26 mouse cellular contexts compared by ENCODE assay signal in the genomic region with DNA sequence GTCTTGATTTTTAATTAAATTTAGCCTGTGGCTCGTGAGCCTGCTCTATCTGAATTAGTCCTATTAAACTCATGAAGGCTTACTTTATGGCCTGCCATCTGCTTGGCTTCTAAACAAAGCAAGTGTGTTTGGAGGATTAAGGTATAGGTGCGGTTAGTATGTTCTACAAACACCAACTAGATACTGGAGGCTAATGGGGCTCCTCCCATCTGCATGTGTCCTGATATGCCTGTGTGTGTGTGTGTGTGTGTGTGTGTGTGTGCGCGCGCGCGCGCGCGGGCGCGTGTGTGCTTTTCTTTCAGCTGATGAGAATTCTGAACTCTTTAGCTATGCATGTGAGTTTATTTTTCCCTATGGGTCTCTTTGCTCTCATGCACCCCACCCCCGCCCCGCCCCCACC. TPM values are rescaled to one million over a fixed set of nuclear protein-coding genes. Genes with fewer than 3 reads are reported as not detected.
DNase-seq lines count a peak whose midpoint lies in the region; ATAC-seq lines count a peak whose summit lies in the region.
"Had no signal": no experiment of that assay in that cellular context is flagged by ENCODE, and none has a peak within 500 bp of the region (broad histone marks: within the 10 kb centered on the region; RNA-seq: fewer than 3 reads in every experiment).

No protein-coding gene starts in this region.

- 51% methylated on average over 14 of the region's 14 CpGs for WGBS in liver, embryonic 13.5 days (ENCODE audit: insufficient replicate concordance)
- 72% methylated on average over 14 of the region's 14 CpGs for WGBS in stomach, embryonic 15.5 days

- no peak overlapping the region for H3K4me3 ChIP-seq in liver, embryonic 13.5 days (replicated peaks)
- H3K4me3 ChIP-seq in stomach, embryonic 15.5 days (replicated peaks), result no peak overlapping the region
- H3K4me3 ChIP-seq: forebrain, embryonic 15.5 days; heart, embryonic 10.5 days; hindbrain, embryonic 10.5 days; left cerebral cortex, adult 2 months; myocyte had no signal

- H3K9me3 ChIP-seq in liver, embryonic 13.5 days (replicated peaks), result no peaks in the 10 kb centered on the region
- 0 out of 2 replicates have a peak, but pooled peaks cover 4% of the 10 kb centered on the region for H3K9me3 ChIP-seq in stomach, embryonic 15.5 days
- H3K9me3 ChIP-seq: forebrain, embryonic 15.5 days; heart, embryonic 10.5 days had no signal

- no peaks in the 10 kb centered on the region for H3K27me3 ChIP-seq in liver, embryonic 13.5 days
- H3K27me3 ChIP-seq in stomach, embryonic 15.5 days (replicated peaks), result no peaks in the 10 kb centered on the region
- H3K27me3 ChIP-seq: forebrain, embryonic 15.5 days; Patski had no signal

- H3K4me2 ChIP-seq in liver, embryonic 13.5 days, result peak overlapping the region; percentile 44
- H3K4me2 ChIP-seq in stomach, embryonic 15.5 days, result no peak overlapping the region
- H3K4me2 ChIP-seq: forebrain, embryonic 15.5 days; lung, embryonic 14.5 days had no signal

- H3K4me1 ChIP-seq in liver, embryonic 13.5 days (replicated peaks), result peaks cover 44% of the 10 kb centered on the region
- peaks cover 15% of the 10 kb centered on the region for H3K4me1 ChIP-seq in stomach, embryonic 15.5 days
- H3K4me1 ChIP-seq: forebrain, embryonic 15.5 days had no signal

- ATAC-seq in erythroid progenitor cell, adult 5-6 weeks (replicated peaks; ENCODE audit: low FRiP score, poor library complexity, severe bottlenecking), result peak; percentile 85
- peak; percentile 91 for ATAC-seq in liver, embryonic 13.5 days (ENCODE audit: low read depth)
- peak; percentile 51; the same call in 1 of the 2 replicates for ATAC-seq in stomach, embryonic 15.5 days (ENCODE audit: insufficient read depth, low FRiP score, low read depth)
- ATAC-seq: forebrain, embryonic 15.5 days; Patski had no signal

- DNase-seq in c-Kit-positive CD71-positive TER-119-negative erythroid progenitor cells, embryonic 14.5 days (ENCODE audit: low read depth), result peak; percentile 64
- peak; percentile 63 for DNase-seq in liver, embryonic 13.5 days
- no peak for DNase-seq in heart, adult 18-20 months
- no peak for DNase-seq in right cerebral cortex, postnatal 4 days
- no peak for DNase-seq in cerebellum, adult 9-11 months
- DNase-seq: adrenal gland, postnatal 14 days; cerebellum, adult 2 months; kidney, adult 9 months; kidney, postnatal 36 days; lung, embryonic 14.5 days; midbrain, embryonic 14.5 days; thymus, postnatal 14 days had no signal

- H3K9ac ChIP-seq in liver, embryonic 13.5 days, result peak overlapping the region; percentile 19; the same call in 1 of the 2 replicates
- H3K9ac ChIP-seq in stomach, embryonic 15.5 days, result no peak overlapping the region
- H3K9ac ChIP-seq: forebrain, embryonic 15.5 days; lung, embryonic 14.5 days had no signal

- peak overlapping the region; percentile 79 for H3K27ac ChIP-seq in liver, embryonic 13.5 days
- H3K27ac ChIP-seq in stomach, embryonic 15.5 days, result no peak overlapping the region
- H3K27ac ChIP-seq: forebrain, embryonic 15.5 days; hindbrain, embryonic 10.5 days; left cerebral cortex, adult 2 months; macrophage had no signal

- peaks cover 5% of the 10 kb centered on the region; the same call in 1 of the 2 replicates for H3K36me3 ChIP-seq in liver, embryonic 13.5 days
- 0 out of 2 replicates have a peak, but pooled peaks cover under 1% of the 10 kb centered on the region for H3K36me3 ChIP-seq in stomach, embryonic 15.5 days
- H3K36me3 ChIP-seq: forebrain, embryonic 15.5 days; heart, embryonic 10.5 days; hindbrain, embryonic 10.5 days had no signal

RNA-seq across cellular contexts. Expression of gene Il22ra1, which starts 11.7 kb away (rescaled TPM):
- not detected in 2 replicates for total RNA-seq in erythroid progenitor cell, adult 5-6 weeks (2015; ENCODE audit: low replicate concordance)
- 0.64 and 3.6 TPM in 2 replicates for total RNA-seq in erythroid progenitor cell, adult 5-6 weeks (2017; ENCODE audit: low replicate concordance)
- 0.23 and 0.32 TPM in 2 replicates for polyA plus RNA-seq in liver, embryonic 13.5 days (2015; fragmentation: Nextera tagmentation; extraction: Ambion mirVana)
- 2.0 and 2.8 TPM in 2 replicates for polyA plus RNA-seq in stomach, embryonic 15.5 days (2015; fragmentation: Nextera tagmentation; extraction: Ambion mirVana)
- under 1 TPM; 0.17 to 0.46 TPM for total RNA-seq in heart, adult 18-20 months (2021)
- polyA plus RNA-seq: cerebellum, adult 2 months; cortical plate, adult 2 months; embryonic facial prominence, embryonic 11.5 days; forebrain, embryonic 15.5 days; heart, postnatal 0 days; hindbrain, embryonic 10.5 days; limb, embryonic 11.5 days; lung, embryonic 14.5 days; macrophage; midbrain, embryonic 14.5 days; neural tube, embryonic 14.5 days; Patski had no signal

RNA-seq across cellular contexts. Expression of gene Myom3, which starts 19.8 kb away (rescaled TPM):
- not detected in 2 replicates for total RNA-seq in erythroid progenitor cell, adult 5-6 weeks (2015; ENCODE audit: low replicate concordance)
- total RNA-seq in erythroid progenitor cell, adult 5-6 weeks (2017; ENCODE audit: low replicate concordance), result not detected in 2 replicates
- polyA plus RNA-seq in liver, embryonic 13.5 days (2015; fragmentation: Nextera tagmentation; extraction: Ambion mirVana), result 0.08 and 0.20 TPM in 2 replicates
- polyA plus RNA-seq in stomach, embryonic 15.5 days (2015; fragmentation: Nextera tagmentation; extraction: Ambion mirVana), result 0.58 and 1.1 TPM in 2 replicates
- total RNA-seq in heart, adult 18-20 months (2021), result 1 to 10 TPM in 1 of 2 experiments, under 1 TPM in 1; 0.62 to 1.1 TPM
- polyA plus RNA-seq: heart, embryonic 10.5 days; hindbrain, embryonic 10.5 days; lung, embryonic 14.5 days had no signal

RNA-seq across cellular contexts. Expression of gene Ifnlr1, which starts 53.6 kb away (rescaled TPM):
- total RNA-seq in erythroid progenitor cell, adult 5-6 weeks (2015; ENCODE audit: low replicate concordance), result not detected in 2 replicates
- 0.26 TPM in 1 of 2 replicates, not detected in the other for total RNA-seq in erythroid progenitor cell, adult 5-6 weeks (2017; ENCODE audit: low replicate concordance)
- polyA plus RNA-seq in liver, embryonic 13.5 days (2015; fragmentation: Nextera tagmentation; extraction: Ambion mirVana), result 0.02 and 0.05 TPM in 2 replicates
- polyA plus RNA-seq in stomach, embryonic 15.5 days (2015; fragmentation: Nextera tagmentation; extraction: Ambion mirVana), result 1.8 TPM in 2 replicates
- 1 to 10 TPM; 1.8 to 2.0 TPM for total RNA-seq in heart, adult 18-20 months (2021)
- polyA plus RNA-seq: myocyte had no signal

Comparison
In these comparisons a context has a peak if more than half of its experiments do, and no peak if none do; other contexts are left out.
1. DNase-seq: peak in c-Kit-positive CD71-positive TER-119-negative erythroid progenitor cells, embryonic 14.5 days (single experiment) and liver, embryonic 13.5 days (single experiment); none in heart, adult 18-20 months (0 of 2), right cerebral cortex, postnatal 4 days (single experiment) and cerebellum, adult 9-11 months (single experiment).
2. Peak in every context shown above with its lines, with median percentiles within 50 percentile points of each other: ATAC-seq.